Mouse (Mus musculus): ENCODE data around the gene Ly6g6d.

The Ly6g6d gene

DNA sequence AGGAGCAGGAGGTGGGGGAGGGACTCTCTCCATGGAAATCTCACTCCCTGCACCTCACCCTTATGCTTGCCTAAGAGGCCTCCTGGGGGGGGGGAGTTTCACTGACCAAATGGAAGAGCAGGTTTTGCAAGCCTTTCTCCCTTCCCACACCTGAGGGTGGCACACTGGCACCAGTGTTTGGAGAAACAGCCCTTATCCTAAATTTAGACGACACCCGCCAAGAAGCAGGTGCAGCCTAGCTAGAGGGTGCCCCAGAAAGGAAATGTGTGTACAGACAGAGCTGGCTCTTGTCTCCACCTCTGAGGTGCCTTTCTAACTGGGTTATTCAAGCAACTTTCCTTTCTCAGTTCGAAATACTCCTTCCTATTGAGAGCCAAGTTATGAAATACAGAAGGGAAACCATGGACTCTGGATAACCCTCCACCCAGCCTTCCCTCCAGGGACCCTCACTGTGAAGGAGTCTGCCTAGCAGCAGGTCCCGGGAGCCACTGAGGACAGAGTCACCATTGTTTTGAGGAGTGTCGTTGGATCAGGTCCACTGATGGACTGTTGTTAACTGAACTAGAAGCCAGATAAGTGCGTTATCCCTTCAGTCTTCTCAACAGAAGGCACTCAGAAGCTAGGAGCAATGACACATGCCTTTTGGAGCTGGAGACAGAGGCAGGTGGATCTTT lies 7.2 kb downstream of the Ly6g6d start:
- no peak for DNase-seq (ENCODE audit: low spot score in 2 of 2)

DNA sequence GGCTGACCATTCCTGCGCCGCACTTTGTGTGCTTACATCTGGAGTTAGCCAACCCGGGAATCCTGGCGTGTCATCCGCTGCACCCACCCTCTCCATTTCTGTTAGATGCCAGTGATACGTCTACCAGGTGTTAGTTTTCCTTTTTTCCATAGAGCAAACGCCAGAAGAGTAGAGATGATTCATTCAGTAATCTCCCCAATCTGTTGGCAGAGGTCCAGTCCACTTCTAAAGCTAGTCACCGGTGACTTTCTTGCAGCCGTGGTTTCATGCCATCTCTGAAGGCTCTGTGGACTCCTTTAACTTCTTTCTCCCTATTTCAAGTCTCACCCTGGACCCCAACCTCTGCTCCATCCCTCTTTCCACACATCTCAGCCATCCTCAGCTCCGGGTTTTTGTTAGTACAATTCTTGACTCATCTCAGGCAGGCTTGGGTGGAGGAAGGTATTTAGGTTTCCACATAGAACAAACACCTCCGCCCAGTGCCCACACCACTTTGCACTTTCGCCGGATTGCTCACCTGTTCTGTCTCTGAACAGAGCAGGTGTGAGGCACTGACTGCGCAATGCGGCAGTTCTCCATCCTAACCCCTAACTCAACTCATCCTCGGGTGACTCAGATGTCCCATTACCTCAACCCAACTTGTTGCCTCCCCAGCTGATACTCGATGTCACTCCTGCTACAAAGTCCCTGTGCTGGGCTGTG lies 9.5 kb downstream of the Ly6g6d start:
- no peak for DNase-seq (ENCODE audit: low spot score in 2 of 2)

- no peak for DNase-seq (ENCODE audit: low spot score in 2 of 2)
Observed at GRCm38 (mm10) chr17:35066084-35066483, 11.8 kb downstream of the Ly6g6d start, which contains the start of gene Mpig6b. Mpig6b (minus strand) TSS chr17:35066184.

DNA sequence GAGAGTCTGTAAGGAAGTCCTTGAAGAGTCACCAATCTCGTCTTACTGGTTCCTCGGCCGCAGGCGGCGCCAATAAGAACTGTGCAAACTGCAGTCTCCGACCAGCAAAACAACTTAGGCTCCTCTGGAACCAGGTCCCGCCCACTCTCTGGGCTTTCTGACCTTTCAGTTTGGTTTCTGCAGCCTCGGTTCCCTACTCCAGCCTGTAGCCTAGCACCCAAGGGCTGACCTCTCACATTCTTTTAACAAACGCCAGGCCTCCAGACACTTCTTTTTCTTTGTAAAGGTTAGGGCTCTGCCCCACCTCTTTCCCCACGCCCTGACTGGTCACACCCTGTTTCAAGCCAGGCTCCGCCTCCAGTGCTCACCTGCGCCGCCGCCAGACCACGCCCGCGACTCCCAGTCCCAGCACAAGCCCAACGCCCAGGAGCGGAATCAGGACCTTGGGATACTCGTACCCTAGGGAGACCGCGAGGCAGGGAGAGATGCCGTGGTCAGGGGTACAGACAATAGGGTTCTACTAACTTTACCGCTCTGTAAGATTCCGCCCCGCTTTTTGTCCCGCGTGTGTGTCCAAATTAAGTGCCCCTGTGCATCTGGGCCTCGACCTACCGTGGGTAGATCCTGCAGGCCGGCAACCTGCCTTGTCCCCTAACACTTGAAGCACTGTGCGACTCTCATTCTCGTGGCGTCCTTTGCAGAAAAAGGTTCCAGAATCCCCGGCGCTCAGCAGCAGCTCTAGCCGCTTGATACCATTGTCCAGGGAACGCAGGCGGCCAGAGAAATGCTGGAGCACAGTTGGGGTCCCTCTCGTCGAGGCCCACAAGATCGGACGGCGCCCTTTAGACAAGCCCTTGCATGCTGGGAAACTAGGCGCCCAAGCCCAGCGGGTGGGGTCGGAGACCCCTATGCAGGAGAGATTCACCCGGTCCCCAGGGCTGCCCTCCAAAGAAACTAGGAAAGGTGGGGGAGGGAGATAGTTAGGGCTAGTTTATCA lies 12.6 kb downstream of the Ly6g6d start, which contains the start of gene Ly6g6c:
TSS of gene Ly6g6c (plus strand) at position 438 of the 997 bp plus-strand sequence.
- DNase-seq (ENCODE audit: low spot score in 2 of 2): no peak

DNA sequence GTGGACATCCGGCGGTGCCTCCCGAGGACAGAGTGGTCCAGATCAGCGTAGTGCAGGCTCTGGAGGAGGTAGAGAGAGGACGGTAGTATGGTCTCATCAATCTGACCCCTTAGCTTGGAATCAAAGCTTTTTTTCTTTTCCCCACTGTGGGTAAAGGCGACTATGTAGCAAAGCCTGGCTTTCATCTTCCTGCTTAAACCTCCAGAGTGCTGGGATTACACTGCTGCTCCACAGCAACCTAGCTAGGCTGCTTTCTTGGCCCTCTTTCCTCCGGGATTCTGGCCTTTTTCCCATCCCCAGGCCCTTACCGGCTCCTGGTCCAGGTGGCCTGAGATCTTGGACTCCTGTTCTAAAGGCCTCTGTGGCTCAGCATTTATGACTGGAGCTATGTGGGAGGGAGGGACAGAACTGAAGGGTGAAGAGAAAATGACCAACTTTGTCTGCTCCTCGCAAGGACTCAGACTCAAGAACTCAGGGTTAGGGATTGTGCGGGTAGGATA lies 13.4 kb downstream of the Ly6g6d start:
- no peak for DNase-seq (ENCODE audit: low spot score in 2 of 2)

GRCm38 (mm10) chr17:35063466-35063865 lies 14.4 kb downstream of the Ly6g6d start:
- DNase-seq (ENCODE audit: low spot score in 2 of 2): no peak

GRCm38 (mm10) chr17:35061299-35061698 lies 16.6 kb downstream of the Ly6g6d start:
- no peak for DNase-seq (ENCODE audit: low spot score in 2 of 2)

- no peak for DNase-seq (ENCODE audit: low spot score in 2 of 2)
Observed at GRCm38 (mm10) chr17:35060737-35061297, 17.0 kb downstream of the Ly6g6d start.

DNA sequence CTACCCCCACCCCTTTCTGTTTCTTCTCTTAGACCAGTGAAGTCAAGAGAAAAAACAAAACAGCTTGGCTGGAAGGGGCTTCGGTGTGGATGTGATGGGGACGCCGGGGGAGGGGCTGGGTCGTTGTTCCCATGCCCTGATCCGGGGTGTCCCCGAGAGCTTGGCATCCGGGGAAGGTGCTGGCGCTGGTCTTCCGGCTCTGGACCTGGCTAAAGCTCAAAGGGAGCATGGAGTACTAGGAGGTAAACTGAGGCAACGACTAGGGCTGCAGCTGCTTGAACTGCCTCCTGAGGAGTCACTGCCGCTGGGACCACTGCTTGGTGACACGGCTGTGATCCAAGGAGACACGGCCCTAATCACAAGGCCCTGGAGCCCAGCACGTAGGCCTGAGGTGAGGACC lies 17.8 kb downstream of the Ly6g6d start:
- no peak for DNase-seq (ENCODE audit: low spot score in 2 of 2)

DNA sequence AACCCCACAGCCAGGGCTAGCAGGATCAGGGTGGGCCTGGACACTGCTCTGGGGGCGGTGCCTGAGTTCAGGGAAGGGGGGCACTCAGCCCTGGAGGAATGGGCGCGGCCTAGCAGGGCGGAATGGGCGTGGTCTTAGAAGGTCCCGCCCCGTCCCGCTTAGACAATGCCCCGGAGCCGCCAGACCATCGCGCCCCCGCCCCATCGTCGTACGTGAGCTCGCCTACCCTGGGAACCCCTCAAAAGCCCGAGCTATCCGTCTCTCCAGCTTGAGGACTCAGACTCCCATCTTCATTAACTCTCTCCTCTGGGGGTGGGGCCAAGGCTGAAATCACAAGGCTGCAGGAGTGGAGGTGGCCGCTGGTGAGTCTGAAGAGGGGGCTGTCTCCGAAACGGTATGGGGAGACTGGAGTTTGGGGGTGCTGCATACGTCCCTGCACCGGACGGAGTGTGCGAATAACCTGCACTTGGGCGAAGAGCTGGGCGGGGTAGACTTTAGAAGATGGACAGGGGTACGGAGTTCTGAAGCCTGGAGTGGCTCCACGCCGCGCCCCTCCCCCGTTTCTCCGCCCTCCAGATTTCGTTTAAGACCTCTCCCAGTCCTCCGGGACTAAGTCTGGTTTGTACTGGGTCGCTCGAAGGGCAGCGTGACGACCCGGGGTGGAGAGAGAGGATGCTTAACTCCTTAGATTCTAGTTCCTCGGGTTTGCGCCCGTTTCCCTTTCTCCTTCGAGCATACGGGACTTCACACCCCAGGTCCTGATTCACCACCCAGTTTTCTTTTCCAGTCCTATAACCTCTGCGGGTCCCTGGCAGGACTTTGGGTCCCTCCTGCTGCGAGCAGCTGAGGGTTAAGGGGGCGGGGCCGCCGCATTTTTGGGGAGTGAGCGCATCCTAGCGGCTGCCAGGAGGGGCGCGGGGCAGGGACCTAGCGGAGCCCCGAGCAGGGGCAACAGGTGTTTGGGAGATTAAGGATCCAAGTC lies 18.7 kb downstream of the Ly6g6d start, which contains the start of gene Ddah2:
TSS of gene Ddah2 (plus strand) at position 125 of the 982 bp plus-strand sequence.
- peak; percentile 75 to 86 for DNase-seq (ENCODE audit: low spot score in 2 of 2)

GRCm38 (mm10) chr17:35058316-35058715 lies 19.5 kb downstream of the Ly6g6d start:
- no peak for DNase-seq (ENCODE audit: low spot score in 2 of 2)

DNA sequence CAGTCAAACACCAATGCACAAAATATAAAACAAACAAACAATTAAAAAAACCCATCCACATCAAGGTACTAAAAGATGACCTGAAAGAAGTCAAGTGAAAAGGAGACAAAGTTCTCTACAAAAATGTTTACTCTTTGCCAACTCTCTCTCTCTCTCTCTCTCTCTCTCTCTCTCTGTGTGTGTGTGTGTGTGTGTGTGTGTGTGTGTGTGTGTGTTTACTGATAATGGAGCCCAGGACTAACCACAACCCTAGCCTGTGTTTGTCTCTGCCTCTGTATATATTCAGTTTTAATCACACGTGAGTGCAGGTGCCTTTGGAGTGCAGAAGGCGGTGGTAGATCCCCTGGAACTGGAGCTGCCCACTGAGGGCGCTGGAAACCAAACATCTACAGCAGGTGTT lies 20.8 kb downstream of the Ly6g6d start:
- DNase-seq (ENCODE audit: low spot score in 2 of 2): no peak

- no peak for DNase-seq (ENCODE audit: low spot score in 2 of 2)
Observed at GRCm38 (mm10) chr17:35055691-35056495, 22.0 kb downstream of the Ly6g6d start.

DNA sequence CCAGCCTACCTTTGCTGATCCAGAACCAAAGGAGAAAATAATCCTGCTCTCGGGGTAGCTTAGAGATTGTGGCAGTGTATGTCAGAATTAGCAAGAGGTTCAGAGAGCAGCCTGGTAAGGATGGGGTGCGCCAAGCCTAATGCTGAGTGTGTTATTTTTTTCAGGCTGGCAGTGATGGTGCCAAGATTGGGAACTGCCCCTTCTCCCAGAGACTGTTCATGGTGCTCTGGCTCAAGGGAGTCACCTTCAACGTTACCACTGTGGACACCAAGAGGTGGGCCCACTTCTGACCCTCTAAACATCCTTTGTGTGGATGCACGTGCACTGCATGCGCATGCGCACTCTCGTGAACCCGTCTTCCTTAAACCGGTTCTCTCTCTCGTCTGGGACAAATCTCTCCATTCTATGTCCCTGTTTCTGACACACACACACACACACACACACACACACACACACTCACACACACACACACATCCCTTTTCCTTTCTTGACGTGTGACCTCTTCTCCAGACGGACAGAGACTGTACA lies 25.5 kb downstream of the Ly6g6d start:
- no peak for DNase-seq (ENCODE audit: low spot score in 2 of 2)

GRCm38 (mm10) chr17:35051156-35052086 lies 26.4 kb downstream of the Ly6g6d start:
- peak; percentile 51 to 65 for DNase-seq (ENCODE audit: low spot score in 2 of 2)

DNA sequence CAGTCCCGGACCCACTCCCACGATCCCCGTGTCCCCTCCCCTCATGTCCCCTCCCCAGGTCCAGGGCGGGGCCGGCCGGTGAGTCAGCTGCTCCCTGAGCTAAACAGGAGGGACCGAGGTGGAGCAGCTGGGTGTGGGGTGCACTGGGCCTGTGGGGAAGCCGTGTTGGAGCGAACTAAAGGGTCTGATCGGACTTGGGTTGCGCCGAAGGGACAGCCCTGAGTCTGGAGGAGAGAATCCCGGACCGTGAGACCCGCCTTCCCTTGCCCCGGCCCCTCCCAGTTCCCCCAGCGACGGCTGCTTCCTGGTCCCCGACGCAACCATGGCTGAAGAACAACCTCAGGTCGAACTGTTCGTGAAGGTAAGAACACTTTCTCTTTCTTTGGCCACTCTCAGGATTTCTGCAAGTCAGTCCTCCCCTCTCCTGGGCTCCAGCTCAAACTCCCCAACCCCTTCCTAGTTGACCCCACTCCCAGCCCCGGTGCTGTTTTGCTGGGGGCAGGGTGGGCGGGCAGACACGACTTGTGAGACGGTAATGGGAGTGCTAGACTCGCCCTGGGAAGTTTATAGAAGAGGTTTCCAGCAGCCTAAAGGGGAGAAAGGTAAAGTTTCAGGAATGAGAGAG lies 27.6 kb downstream of the Ly6g6d start:
- peak; percentile 65 to 66 for DNase-seq (ENCODE audit: low spot score in 2 of 2)

DNA sequence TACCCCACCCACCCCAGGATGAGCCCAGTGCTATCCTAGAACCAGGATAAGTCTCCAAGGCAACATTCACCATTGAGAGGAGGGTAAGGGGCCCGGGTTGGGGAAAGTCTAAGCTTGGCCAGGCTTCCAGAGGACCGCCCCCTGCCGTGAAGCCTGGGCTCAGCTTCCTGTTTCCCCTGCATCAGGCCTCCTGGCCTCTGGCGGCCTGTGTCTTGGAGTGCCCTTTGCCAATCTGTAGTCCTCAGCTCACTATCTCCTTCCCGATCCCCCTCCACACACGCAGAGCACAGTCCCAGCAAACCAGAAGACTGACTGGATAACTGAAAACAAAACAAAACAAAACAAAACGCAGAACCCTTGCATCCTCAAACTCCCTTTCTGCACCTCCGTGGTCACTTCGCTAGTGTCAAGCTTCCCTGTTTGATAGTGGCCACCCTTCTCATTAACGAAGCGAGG lies 28.3 kb downstream of the Ly6g6d start, which contains the start of gene Clic1:
TSS of gene Clic1 (plus strand) at position 406 of the 456 bp plus-strand sequence.
- peak in 1 of 2 experiments; percentile 38 for DNase-seq (ENCODE audit: low spot score in 2 of 2)
